Mouse (Mus musculus) stomach, embryonic 15.5 days (tissue): ENCODE measurements around the gene Clnk. TPM values are rescaled to one million over a fixed set of nuclear protein-coding genes. Genes with fewer than 3 reads are reported as not detected.

Experiments
- ATAC-seq: fragments of 200-750 bp; cut with Nextera tagmentation; 2 replicates; pipeline ENCODE4 v1.8.0; 2017; ENCODE audit warnings: low read depth, moderate number of reproducible peaks, moderate TSS enrichment; ENCODE audit not compliant: insufficient read depth, low FRiP score
- H3K27ac ChIP-seq: fragments of 300-500 bp; sonication (generic); 2 replicates; pipeline ENCODE4 v1.5.1; 2015; ENCODE audit warnings: mild to moderate bottlenecking, inconsistent platforms
- H3K27me3 ChIP-seq: fragments of 300-500 bp; sonication (generic); replicated peaks from 2 replicates; pipeline ENCODE4 v1.6.1; 2015; ENCODE audit warnings: inconsistent platforms
- H3K36me3 ChIP-seq: fragments of 300-500 bp; sonication (generic); 2 replicates; pipeline ENCODE4 v1.6.1; 2015; ENCODE audit warnings: inconsistent platforms
- H3K4me1 ChIP-seq: fragments of 300-500 bp; sonication (generic); 2 replicates; pipeline ENCODE4 v1.6.1; 2015; ENCODE audit warnings: inconsistent platforms
- H3K4me2 ChIP-seq: fragments of 300-500 bp; sonication (generic); 2 replicates; pipeline ENCODE4 v1.6.1; 2015; ENCODE audit warnings: mild to moderate bottlenecking, inconsistent platforms
- H3K4me3 ChIP-seq: fragments of 300-500 bp; sonication (generic); replicated peaks from 2 replicates; pipeline ENCODE4 v1.5.1; 2015; ENCODE audit warnings: inconsistent platforms
- H3K9ac ChIP-seq: fragments of 300-500 bp; sonication (generic); 2 replicates; pipeline ENCODE4 v1.6.1; 2015; ENCODE audit warnings: inconsistent platforms
- H3K9me3 ChIP-seq: fragments of 300-500 bp; sonication (generic); 2 replicates; pipeline ENCODE4 v1.6.1; 2016; ENCODE audit warnings: inconsistent platforms
- WGBS: fragments of 180-500 bp; shearing (Covaris S2); methylation state at CpG from one replicate; pipeline ENCODE4 v1.1.7; 2015; 5-methylcytosine and 5-hydroxymethylcytosine counted together
- polyA plus RNA-seq: library from polyadenylated mRNA; unstranded; fragments of >200 nt; fragmentation: Nextera tagmentation; extraction: Ambion mirVana; gene quantifications from 2 replicates; pipeline ENCODE4 v1.2.1, GENCODE M21; 2015

Gene Clnk
- polyA plus RNA-seq, 1 experiment from 2014 or later = 0.30 TPM

- no peaks in the 10 kb centered on the region for H3K9me3 ChIP-seq
- no peak overlapping the region for H3K27ac ChIP-seq
- no peak for ATAC-seq
- no peaks in the 10 kb centered on the region for H3K27me3 ChIP-seq
- no peaks in the 10 kb centered on the region for H3K36me3 ChIP-seq
- peak overlapping the region; percentile 29; the same call in 1 of the 2 replicates for H3K4me2 ChIP-seq
- no peak overlapping the region for H3K4me3 ChIP-seq
- WGBS = 28% methylated on average over 15 of the region's 15 CpGs
- H3K4me1 ChIP-seq = no peaks in the 10 kb centered on the region
- no peak overlapping the region for H3K9ac ChIP-seq
Observed at GRCm38 (mm10) chr5:38787851-38788520, 88.6 kb downstream of the Clnk start.

- no peak overlapping the region for H3K4me2 ChIP-seq
- H3K9ac ChIP-seq = no peak overlapping the region
- no peak for ATAC-seq
- H3K9me3 ChIP-seq = no peaks in the 10 kb centered on the region
- no peak overlapping the region for H3K4me3 ChIP-seq
- no peaks in the 10 kb centered on the region for H3K36me3 ChIP-seq
- no peak overlapping the region for H3K27ac ChIP-seq
- H3K27me3 ChIP-seq = no peaks in the 10 kb centered on the region
- WGBS = 81% methylated on average over 15 of the region's 15 CpGs
- H3K4me1 ChIP-seq = no peaks in the 10 kb centered on the region
Observed at GRCm38 (mm10) chr5:38786126-38786525, 90.5 kb downstream of the Clnk start.

GRCm38 (mm10) chr5:38785686-38786085 is 90.9 kb downstream of the Clnk start:
- H3K36me3 ChIP-seq = no peaks in the 10 kb centered on the region
- no peak overlapping the region for H3K27ac ChIP-seq
- no peak overlapping the region for H3K4me3 ChIP-seq
- WGBS = 91% methylated on average over 8 of the region's 8 CpGs
- H3K4me2 ChIP-seq = no peak overlapping the region
- H3K27me3 ChIP-seq = no peaks in the 10 kb centered on the region
- H3K9me3 ChIP-seq = no peaks in the 10 kb centered on the region
- no peak overlapping the region for H3K9ac ChIP-seq
- no peak for ATAC-seq
- H3K4me1 ChIP-seq = no peaks in the 10 kb centered on the region

- no peaks in the 10 kb centered on the region for H3K27me3 ChIP-seq
- no peaks in the 10 kb centered on the region for H3K9me3 ChIP-seq
- no peaks in the 10 kb centered on the region for H3K36me3 ChIP-seq
- no peak overlapping the region for H3K9ac ChIP-seq
- ATAC-seq = no peak
- WGBS = 24% methylated on average over 4 of the region's 4 CpGs
- no peaks in the 10 kb centered on the region for H3K4me1 ChIP-seq
- H3K4me3 ChIP-seq = no peak overlapping the region
- H3K4me2 ChIP-seq = no peak overlapping the region
- no peak overlapping the region for H3K27ac ChIP-seq
Observed at GRCm38 (mm10) chr5:38781813-38782212, 94.8 kb downstream of the Clnk start.

- 39% methylated on average over 8 of the region's 8 CpGs for WGBS
- H3K4me3 ChIP-seq = no peak overlapping the region
Observed at GRCm38 (mm10) chr5:38780631-38781030, 96.0 kb downstream of the Clnk start.

GRCm38 (mm10) chr5:38780045-38780444 is 96.6 kb downstream of the Clnk start:
- Histone ChIP-seq H3K27ac (no peak overlapping the region), H3K4me3 (no peak overlapping the region), H3K27me3 (no peaks in the 10 kb centered on the region), H3K9me3 (no peaks in the 10 kb centered on the region), H3K36me3 (no peaks in the 10 kb centered on the region), H3K4me1 (no peaks in the 10 kb centered on the region), H3K4me2 (no peak overlapping the region), H3K9ac (no peak overlapping the region)
- no peak for ATAC-seq
- 77% methylated on average over 3 of the region's 3 CpGs for WGBS

More at GRCm38 (mm10) chr5:38780631-38781030, 96.0 kb downstream of the Clnk start:
- 0 out of 2 replicates have a peak, but pooled peaks have one; percentile 39 for ATAC-seq
- Histone ChIP-seq H3K9me3 (no peaks in the 10 kb centered on the region), H3K27me3 (no peaks in the 10 kb centered on the region), H3K27ac (no peak overlapping the region), H3K4me2 (no peak overlapping the region), H3K36me3 (no peaks in the 10 kb centered on the region), H3K4me1 (no peaks in the 10 kb centered on the region), H3K9ac (no peak overlapping the region)

- Histone ChIP-seq H3K9me3 (no peaks in the 10 kb centered on the region), H3K36me3 (no peaks in the 10 kb centered on the region), H3K4me3 (no peak overlapping the region), H3K27me3 (no peaks in the 10 kb centered on the region), H3K4me2 (no peak overlapping the region), H3K27ac (no peak overlapping the region), H3K4me1 (no peaks in the 10 kb centered on the region), H3K9ac (no peak overlapping the region)
- ATAC-seq = no peak
- WGBS = 74% methylated on average over 10 of the region's 10 CpGs
Observed at GRCm38 (mm10) chr5:38775500-38775899, 101.1 kb downstream of the Clnk start.

GRCm38 (mm10) chr5:38754950-38755349 is 121.7 kb downstream of the Clnk start:
- Histone ChIP-seq H3K4me1 (no peaks in the 10 kb centered on the region), H3K4me2 (no peak overlapping the region), H3K4me3 (no peak overlapping the region), H3K9ac (no peak overlapping the region), H3K36me3 (no peaks in the 10 kb centered on the region), H3K9me3 (no peaks in the 10 kb centered on the region), H3K27me3 (no peaks in the 10 kb centered on the region), H3K27ac (no peak overlapping the region)
- no peak for ATAC-seq
- 15% methylated on average over 3 of the region's 3 CpGs for WGBS

- ATAC-seq = no peak
- Histone ChIP-seq H3K9ac (no peak overlapping the region), H3K27ac (no peak overlapping the region), H3K36me3 (no peaks in the 10 kb centered on the region), H3K4me2 (no peak overlapping the region), H3K27me3 (no peaks in the 10 kb centered on the region), H3K4me1 (no peaks in the 10 kb centered on the region), H3K4me3 (no peak overlapping the region), H3K9me3 (no peaks in the 10 kb centered on the region)
- WGBS = 18% methylated on average over 4 of the region's 4 CpGs
Observed at GRCm38 (mm10) chr5:38752749-38753148, 123.9 kb downstream of the Clnk start.

- no peak overlapping the region for H3K4me2 ChIP-seq
- no peaks in the 10 kb centered on the region for H3K4me1 ChIP-seq
- no peak overlapping the region for H3K9ac ChIP-seq
- H3K36me3 ChIP-seq = no peaks in the 10 kb centered on the region
- ATAC-seq = no peak
- 65% methylated on average over 11 of the region's 11 CpGs for WGBS
- H3K9me3 ChIP-seq = no peaks in the 10 kb centered on the region
- no peak overlapping the region for H3K27ac ChIP-seq
- no peaks in the 10 kb centered on the region for H3K27me3 ChIP-seq
- H3K4me3 ChIP-seq = no peak overlapping the region
Observed at GRCm38 (mm10) chr5:38708940-38709581, 167.6 kb downstream of the Clnk start.

- Histone ChIP-seq H3K4me2 (no peak overlapping the region), H3K9ac (no peak overlapping the region), H3K4me1 (no peaks in the 10 kb centered on the region), H3K27ac (no peak overlapping the region), H3K4me3 (no peak overlapping the region), H3K36me3 (no peaks in the 10 kb centered on the region), H3K9me3 (no peaks in the 10 kb centered on the region), H3K27me3 (no peaks in the 10 kb centered on the region)
- 68% methylated on average over 7 of the region's 7 CpGs for WGBS
- no peak for ATAC-seq
Observed at GRCm38 (mm10) chr5:38707364-38708075, 169.1 kb downstream of the Clnk start.

GRCm38 (mm10) chr5:38702941-38703340 is 173.7 kb downstream of the Clnk start:
- no peaks in the 10 kb centered on the region for H3K27me3 ChIP-seq
- H3K4me1 ChIP-seq = no peaks in the 10 kb centered on the region
- no peak overlapping the region for H3K9ac ChIP-seq
- H3K4me2 ChIP-seq = no peak overlapping the region
- no peaks in the 10 kb centered on the region for H3K36me3 ChIP-seq
- 85% methylated on average over 6 of the region's 6 CpGs for WGBS
- H3K27ac ChIP-seq = no peak overlapping the region
- H3K9me3 ChIP-seq = no peaks in the 10 kb centered on the region
- H3K4me3 ChIP-seq = no peak overlapping the region
- ATAC-seq = no peak
